Mouse (Mus musculus) midbrain, postnatal 0 days (tissue): ENCODE results near the gene Lrp1. TPM values are rescaled to one million over a fixed set of nuclear protein-coding genes. Genes with fewer than 3 reads are reported as not detected.

Experiments used
- ATAC-seq: fragments of 200-750 bp; cut with Nextera tagmentation; 2 replicates; pipeline ENCODE4 v1.8.0; 2017; ENCODE audit warnings: moderate number of reproducible peaks, mild to moderate bottlenecking, moderate TSS enrichment, moderate library complexity; ENCODE audit not compliant: low FRiP score
- DNase-seq: peaks from one replicate; pipeline ENCODE4 v3.0.0-alpha.2; 2015; ENCODE audit warnings: low spot score
- H3K27ac ChIP-seq: fragments of 300-500 bp; sonication (generic); 2 replicates; pipeline ENCODE4 v1.5.1; 2014; ENCODE audit warnings: low read depth, mild to moderate bottlenecking, low read length, mixed read lengths
- H3K27me3 ChIP-seq: fragments of 300-500 bp; sonication (generic); 2 replicates; pipeline ENCODE4 v1.6.1; 2014; ENCODE audit warnings: low read length, control low read depth, mixed read lengths; ENCODE audit not compliant: insufficient read depth
- H3K36me3 ChIP-seq: fragments of 300-500 bp; sonication (generic); 2 replicates; pipeline ENCODE4 v1.6.1; 2014; ENCODE audit warnings: low read length, control low read depth, mixed read lengths; ENCODE audit not compliant: insufficient read depth
- H3K4me1 ChIP-seq: fragments of 300-500 bp; sonication (generic); 2 replicates; pipeline ENCODE4 v1.6.1; 2014; ENCODE audit warnings: mild to moderate bottlenecking, control low read depth, antibody characterized with exemption, low read length, mixed read lengths; ENCODE audit not compliant: insufficient read depth
- H3K4me2 ChIP-seq: fragments of 300-500 bp; sonication (generic); 2 replicates; pipeline ENCODE4 v1.6.1; 2014; ENCODE audit warnings: low read depth, mild to moderate bottlenecking, low read length, mixed read lengths; ENCODE audit not compliant: poor library complexity, severe bottlenecking
- H3K4me3 ChIP-seq: fragments of 300-500 bp; sonication (generic); 2 replicates; pipeline ENCODE4 v1.5.1; 2014; ENCODE audit warnings: low read depth, mild to moderate bottlenecking, low read length, moderate library complexity
- H3K9ac ChIP-seq: fragments of 300-500 bp; sonication (generic); replicated peaks from 2 replicates; pipeline ENCODE4 v1.6.1; 2014; ENCODE audit warnings: mild to moderate bottlenecking, low read length, moderate library complexity, mixed read lengths; ENCODE audit not compliant: poor library complexity, severe bottlenecking
- H3K9me3 ChIP-seq: fragments of 300-500 bp; sonication (generic); 2 replicates; pipeline ENCODE4 v1.6.1; 2016; ENCODE audit warnings: low read length, control low read depth
- CTCF ChIP-seq: IDR thresholded peaks from 2 replicates; pipeline ENCODE4 v1.5.1; 2016; ENCODE audit warnings: antibody characterized with exemption, mild to moderate bottlenecking
- WGBS: fragments of 180-500 bp; shearing (Covaris S2); extraction: QIAGEN DNeasy Blood & Tissue Kit; methylation state at CpG from one replicate; pipeline ENCODE4 v1.1.7; 2014; 5-methylcytosine and 5-hydroxymethylcytosine counted together
- polyA plus RNA-seq: library from polyadenylated mRNA; unstranded; fragments of >200 nt; fragmentation: Nextera tagmentation; extraction: Ambion mirVana; gene quantifications from 2 replicates; pipeline ENCODE4 v1.2.1, GENCODE M21; 2015
- total RNA-seq: library from RNA; depleted of rRNA; stranded (reverse); fragments of >200 nt; gene quantifications from 2 replicates; pipeline ENCODE4 v1.2.3, GENCODE M21; 2014

Gene Lrp1
- total and polyA plus RNA-seq, 2 experiments from 2014 or later: 84.4 to 319 TPM

GRCm38 (mm10) chr10:127586209-127586608 lies 34.7 kb downstream of the Lrp1 start:
- no peak overlapping the region for H3K9ac ChIP-seq
- ATAC-seq (no peak), DNase-seq (no peak)
- no peaks in the 10 kb centered on the region for H3K27me3 ChIP-seq
- no peaks in the 10 kb centered on the region for H3K9me3 ChIP-seq
- no peak overlapping the region for H3K4me3 ChIP-seq
- no peaks in the 10 kb centered on the region for H3K4me1 ChIP-seq
- no peak overlapping the region for H3K27ac ChIP-seq
- WGBS: 79% methylated on average over 4 of the region's 4 CpGs
- TF ChIP-seq CTCF: no peak
- H3K36me3 ChIP-seq: peaks cover 77% of the 10 kb centered on the region
- H3K4me2 ChIP-seq: no peak overlapping the region

GRCm38 (mm10) chr10:127585598-127585997 lies 35.4 kb downstream of the Lrp1 start:
- Histone ChIP-seq H3K4me1 (no peaks in the 10 kb centered on the region), H3K4me3 (no peak overlapping the region), H3K9me3 (no peaks in the 10 kb centered on the region), H3K27ac (no peak overlapping the region), H3K36me3 (peaks cover 74% of the 10 kb centered on the region), H3K9ac (no peak overlapping the region), H3K27me3 (no peaks in the 10 kb centered on the region), H3K4me2 (no peak overlapping the region)
- ATAC-seq (no peak), DNase-seq (no peak)
- no peak for TF ChIP-seq CTCF
- 67% methylated on average over 2 of the region's 2 CpGs for WGBS

GRCm38 (mm10) chr10:127583649-127584048 lies 37.3 kb downstream of the Lrp1 start:
- 85% methylated on average over 8 of the region's 8 CpGs for WGBS

GRCm38 (mm10) chr10:127581291-127581690 lies 39.7 kb downstream of the Lrp1 start:
- Histone ChIP-seq H3K9me3 (no peaks in the 10 kb centered on the region), H3K4me2 (no peak overlapping the region), H3K9ac (no peak overlapping the region), H3K27me3 (no peaks in the 10 kb centered on the region), H3K4me1 (no peaks in the 10 kb centered on the region), H3K4me3 (no peak overlapping the region), H3K36me3 (peaks cover 74% of the 10 kb centered on the region), H3K27ac (no peak overlapping the region)
- TF ChIP-seq CTCF: no peak
- WGBS: 90% methylated on average over 9 of the region's 9 CpGs
- DNase-seq: no peak
- ATAC-seq: no peak

More at GRCm38 (mm10) chr10:127583649-127584048, 37.3 kb downstream of the Lrp1 start:
- ATAC-seq (no peak), DNase-seq (no peak)
- H3K9me3 ChIP-seq: no peaks in the 10 kb centered on the region
- H3K27ac ChIP-seq: no peak overlapping the region
- H3K4me3 ChIP-seq: no peak overlapping the region
- no peak for TF ChIP-seq CTCF
- H3K27me3 ChIP-seq: no peaks in the 10 kb centered on the region
- peaks cover 68% of the 10 kb centered on the region for H3K36me3 ChIP-seq
- H3K4me2 ChIP-seq: no peak overlapping the region
- no peaks in the 10 kb centered on the region for H3K4me1 ChIP-seq
- H3K9ac ChIP-seq: no peak overlapping the region

- no peaks in the 10 kb centered on the region for H3K4me1 ChIP-seq
- no peak for DNase-seq
- H3K9ac ChIP-seq: no peak overlapping the region
- no peaks in the 10 kb centered on the region for H3K27me3 ChIP-seq
- H3K4me2 ChIP-seq: no peak overlapping the region
- no peaks in the 10 kb centered on the region for H3K9me3 ChIP-seq
- H3K4me3 ChIP-seq: no peak overlapping the region
- TF ChIP-seq CTCF: no peak
- H3K36me3 ChIP-seq: peaks cover 86% of the 10 kb centered on the region
- H3K27ac ChIP-seq: no peak overlapping the region
- no peak for ATAC-seq
- 94% methylated on average over 15 of the region's 15 CpGs for WGBS
Observed at GRCm38 (mm10) chr10:127577982-127578381, 43.0 kb downstream of the Lrp1 start.

GRCm38 (mm10) chr10:127577156-127577555 lies 43.8 kb downstream of the Lrp1 start:
- Histone ChIP-seq H3K4me2 (no peak overlapping the region), H3K4me1 (no peaks in the 10 kb centered on the region), H3K36me3 (peaks cover 86% of the 10 kb centered on the region), H3K9ac (no peak overlapping the region), H3K4me3 (no peak overlapping the region), H3K27ac (no peak overlapping the region), H3K27me3 (no peaks in the 10 kb centered on the region), H3K9me3 (no peaks in the 10 kb centered on the region)
- no peak for DNase-seq
- WGBS: 88% methylated on average over 9 of the region's 9 CpGs
- ATAC-seq: no peak
- TF ChIP-seq CTCF: no peak
